Mouse (Mus musculus): ENCODE data around the gene Eid2. TPM values are rescaled to one million over a fixed set of nuclear protein-coding genes. Genes with fewer than 3 reads are reported as not detected.
"Not testable (repeated sequence)": the region's sequence is repeated elsewhere in the genome, so short reads cannot be mapped to it uniquely, and the experiment has no call there.

Eid2 gene
- 3.8 and 4.1 TPM in 2 replicates for polyA plus RNA-seq (2015; fragmentation: Nextera tagmentation; extraction: Ambion mirVana)

GRCm38 (mm10) chr7:28267129-28268041, at the start of gene Eid2:
Gene Eid2, plus strand, starts transcription at chr7:28267881.
- WGBS = 8% methylated on average over 49 of the region's 57 CpGs
- peaks cover 6% of the 10 kb centered on the region; the same call in 1 of the 2 replicates for H3K36me3 ChIP-seq (ENCODE audit: control insufficient read depth, insufficient read depth)
- ATAC-seq = peak; percentile 96
- H3K9ac ChIP-seq (replicated peaks; ENCODE audit: low read depth, low read length) = peak within 1 kb of the TSS; percentile 97
- no peaks in the 10 kb centered on the region; the same call in 1 of the 2 replicates for H3K9me3 ChIP-seq (ENCODE audit: control insufficient read depth, low read length)
- peak within 1 kb of the TSS; percentile 83 for H3K27ac ChIP-seq (ENCODE audit: low read length)
- H3K27me3 ChIP-seq (replicated peaks; ENCODE audit: control insufficient read depth, insufficient read depth, low read length) = no peaks in the 10 kb centered on the region
- H3K4me3 ChIP-seq (replicated peaks; ENCODE audit: low read length) = peak within 1 kb of the TSS; percentile 86
- peaks cover 11% of the 10 kb centered on the region for H3K4me1 ChIP-seq (replicated peaks; ENCODE audit: control insufficient read depth, insufficient read depth, low read length)
- H3K4me2 ChIP-seq (ENCODE audit: low read length) = peak within 1 kb of the TSS; percentile 66

- not testable (repeated sequence) for H3K36me3 ChIP-seq (ENCODE audit: control insufficient read depth, insufficient read depth); H3K4me3 ChIP-seq (replicated peaks; ENCODE audit: low read length); H3K27ac ChIP-seq (ENCODE audit: low read length); H3K9me3 ChIP-seq (ENCODE audit: control insufficient read depth, low read length); H3K27me3 ChIP-seq (replicated peaks; ENCODE audit: control insufficient read depth, insufficient read depth, low read length); ATAC-seq; H3K4me2 ChIP-seq (ENCODE audit: low read length); H3K9ac ChIP-seq (replicated peaks; ENCODE audit: low read depth, low read length); H3K4me1 ChIP-seq (replicated peaks; ENCODE audit: control insufficient read depth, insufficient read depth, low read length)
- 61% methylated on average over 20 of the region's 20 CpGs for WGBS
Observed at GRCm38 (mm10) chr7:28218951-28219740, 48.5 kb upstream of the Eid2 start.

GRCm38 (mm10) chr7:28226836-28227235, 40.8 kb upstream of the Eid2 start:
- not testable (repeated sequence) for H3K27me3 ChIP-seq (replicated peaks; ENCODE audit: control insufficient read depth, insufficient read depth, low read length); H3K4me1 ChIP-seq (replicated peaks; ENCODE audit: control insufficient read depth, insufficient read depth, low read length); H3K27ac ChIP-seq (ENCODE audit: low read length); H3K4me2 ChIP-seq (ENCODE audit: low read length); H3K4me3 ChIP-seq (replicated peaks; ENCODE audit: low read length); ATAC-seq; H3K9me3 ChIP-seq (ENCODE audit: control insufficient read depth, low read length); H3K36me3 ChIP-seq (ENCODE audit: control insufficient read depth, insufficient read depth); H3K9ac ChIP-seq (replicated peaks; ENCODE audit: low read depth, low read length)
- 88% methylated on average over 4 of the region's 4 CpGs for WGBS

GRCm38 (mm10) chr7:28227421-28227820, 40.3 kb upstream of the Eid2 start:
- H3K4me1 ChIP-seq (replicated peaks; ENCODE audit: control insufficient read depth, insufficient read depth, low read length); H3K9ac ChIP-seq (replicated peaks; ENCODE audit: low read depth, low read length); H3K9me3 ChIP-seq (ENCODE audit: control insufficient read depth, low read length); ATAC-seq; H3K4me3 ChIP-seq (replicated peaks; ENCODE audit: low read length); H3K4me2 ChIP-seq (ENCODE audit: low read length); H3K36me3 ChIP-seq (ENCODE audit: control insufficient read depth, insufficient read depth); H3K27ac ChIP-seq (ENCODE audit: low read length); H3K27me3 ChIP-seq (replicated peaks; ENCODE audit: control insufficient read depth, insufficient read depth, low read length): not testable (repeated sequence)
- WGBS = 94% methylated on average over 4 of the region's 4 CpGs

GRCm38 (mm10) chr7:28243943-28244342, 23.7 kb upstream of the Eid2 start:
- not testable (repeated sequence) for ATAC-seq; H3K4me3 ChIP-seq (replicated peaks; ENCODE audit: low read length); H3K36me3 ChIP-seq (ENCODE audit: control insufficient read depth, insufficient read depth); H3K27ac ChIP-seq (ENCODE audit: low read length); H3K9me3 ChIP-seq (ENCODE audit: control insufficient read depth, low read length); H3K4me2 ChIP-seq (ENCODE audit: low read length); H3K4me1 ChIP-seq (replicated peaks; ENCODE audit: control insufficient read depth, insufficient read depth, low read length); H3K9ac ChIP-seq (replicated peaks; ENCODE audit: low read depth, low read length); H3K27me3 ChIP-seq (replicated peaks; ENCODE audit: control insufficient read depth, insufficient read depth, low read length)
- WGBS = 62% methylated on average over 2 of the region's 2 CpGs

- no peak for ATAC-seq
- Histone ChIP-seq H3K27ac (ENCODE audit: low read length) (no peak overlapping the region), H3K9me3 (ENCODE audit: control insufficient read depth, low read length) (no peaks in the 10 kb centered on the region), H3K4me2 (ENCODE audit: low read length) (no peak overlapping the region), H3K9ac (replicated peaks; ENCODE audit: low read depth, low read length) (no peak overlapping the region), H3K36me3 (ENCODE audit: control insufficient read depth, insufficient read depth) (no peaks in the 10 kb centered on the region), H3K4me3 (replicated peaks; ENCODE audit: low read length) (no peak overlapping the region), H3K4me1 (replicated peaks; ENCODE audit: control insufficient read depth, insufficient read depth, low read length) (no peaks in the 10 kb centered on the region), H3K27me3 (replicated peaks; ENCODE audit: control insufficient read depth, insufficient read depth, low read length) (no peaks in the 10 kb centered on the region)
- WGBS = 92% methylated on average over 3 of the region's 3 CpGs
Observed at GRCm38 (mm10) chr7:28248957-28249356, 18.7 kb upstream of the Eid2 start.

GRCm38 (mm10) chr7:28251976-28252375, 15.7 kb upstream of the Eid2 start:
- no peak for ATAC-seq
- Histone ChIP-seq H3K27ac (ENCODE audit: low read length) (no peak overlapping the region), H3K4me2 (ENCODE audit: low read length) (no peak overlapping the region), H3K9me3 (ENCODE audit: control insufficient read depth, low read length) (peaks cover 4% of the 10 kb centered on the region), H3K36me3 (ENCODE audit: control insufficient read depth, insufficient read depth) (no peaks in the 10 kb centered on the region), H3K4me3 (replicated peaks; ENCODE audit: low read length) (no peak overlapping the region), H3K27me3 (replicated peaks; ENCODE audit: control insufficient read depth, insufficient read depth, low read length) (no peaks in the 10 kb centered on the region), H3K9ac (replicated peaks; ENCODE audit: low read depth, low read length) (no peak overlapping the region), H3K4me1 (replicated peaks; ENCODE audit: control insufficient read depth, insufficient read depth, low read length) (no peaks in the 10 kb centered on the region)
- 88% methylated on average over 17 of the region's 17 CpGs for WGBS

- H3K4me2 ChIP-seq (ENCODE audit: low read length) = no peak overlapping the region
- peaks cover 4% of the 10 kb centered on the region for H3K9me3 ChIP-seq (ENCODE audit: control insufficient read depth, low read length)
- H3K27me3 ChIP-seq (replicated peaks; ENCODE audit: control insufficient read depth, insufficient read depth, low read length) = no peaks in the 10 kb centered on the region
- no peak overlapping the region for H3K27ac ChIP-seq (ENCODE audit: low read length)
- no peaks in the 10 kb centered on the region for H3K36me3 ChIP-seq (ENCODE audit: control insufficient read depth, insufficient read depth)
- H3K4me3 ChIP-seq (replicated peaks; ENCODE audit: low read length) = no peak overlapping the region
- no peak for ATAC-seq
- 94% methylated on average over 6 of the region's 6 CpGs for WGBS
- no peak overlapping the region for H3K9ac ChIP-seq (replicated peaks; ENCODE audit: low read depth, low read length)
- no peaks in the 10 kb centered on the region for H3K4me1 ChIP-seq (replicated peaks; ENCODE audit: control insufficient read depth, insufficient read depth, low read length)
Observed at GRCm38 (mm10) chr7:28254591-28254990, 13.1 kb upstream of the Eid2 start.

GRCm38 (mm10) chr7:28255476-28255875, 12.2 kb upstream of the Eid2 start:
- Histone ChIP-seq H3K27ac (ENCODE audit: low read length) (no peak overlapping the region), H3K9me3 (ENCODE audit: control insufficient read depth, low read length) (peaks cover 4% of the 10 kb centered on the region), H3K4me2 (ENCODE audit: low read length) (no peak overlapping the region), H3K4me3 (replicated peaks; ENCODE audit: low read length) (no peak overlapping the region), H3K4me1 (replicated peaks; ENCODE audit: control insufficient read depth, insufficient read depth, low read length) (no peaks in the 10 kb centered on the region), H3K9ac (replicated peaks; ENCODE audit: low read depth, low read length) (no peak overlapping the region), H3K27me3 (replicated peaks; ENCODE audit: control insufficient read depth, insufficient read depth, low read length) (no peaks in the 10 kb centered on the region), H3K36me3 (ENCODE audit: control insufficient read depth, insufficient read depth) (no peaks in the 10 kb centered on the region)
- WGBS = 84% methylated on average over 6 of the region's 6 CpGs
- no peak for ATAC-seq
